Mouse (Mus musculus) hindbrain, embryonic 12.5 days (tissue): ENCODE results near the gene Map3k6. TPM values are rescaled to one million over a fixed set of nuclear protein-coding genes. Genes with fewer than 3 reads are reported as not detected.

Experiments
- ATAC-seq: fragments of 200-750 bp; cut with Nextera tagmentation; 2 replicates; pipeline ENCODE4 v1.8.0; 2017; ENCODE audit warnings: moderate TSS enrichment; ENCODE audit not compliant: low FRiP score
- H3K27ac ChIP-seq: fragments of 300-500 bp; sonication (generic); 2 replicates; pipeline ENCODE4 v1.5.1; 2016; ENCODE audit warnings: mild to moderate bottlenecking
- H3K27me3 ChIP-seq: fragments of 300-500 bp; sonication (generic); 2 replicates; pipeline ENCODE4 v1.6.1; 2016; ENCODE audit warnings: mild to moderate bottlenecking
- H3K36me3 ChIP-seq: fragments of 300-500 bp; sonication (generic); 2 replicates; pipeline ENCODE4 v1.6.1; 2016; ENCODE audit warnings: mild to moderate bottlenecking
- H3K4me1 ChIP-seq: fragments of 300-500 bp; sonication (generic); 2 replicates; pipeline ENCODE4 v1.6.1; 2016
- H3K4me2 ChIP-seq: fragments of 300-500 bp; sonication (generic); replicated peaks from 2 replicates; pipeline ENCODE4 v1.6.1; 2016; ENCODE audit warnings: mild to moderate bottlenecking
- H3K4me3 ChIP-seq: fragments of 300-500 bp; sonication (generic); 2 replicates; pipeline ENCODE4 v1.5.1; 2016; ENCODE audit warnings: mild to moderate bottlenecking
- H3K9ac ChIP-seq: fragments of 300-500 bp; sonication (generic); 2 replicates; pipeline ENCODE4 v1.6.1; 2016; ENCODE audit warnings: mild to moderate bottlenecking, moderate library complexity
- H3K9me3 ChIP-seq: fragments of 300-500 bp; sonication (generic); replicated peaks from 2 replicates; pipeline ENCODE4 v1.6.1; 2016; ENCODE audit warnings: mild to moderate bottlenecking
- WGBS: fragments of 180-500 bp; shearing (Covaris S2); methylation state at CpG from one replicate; pipeline ENCODE4 v1.1.7; 2016; 5-methylcytosine and 5-hydroxymethylcytosine counted together
- polyA plus RNA-seq: library from polyadenylated mRNA; unstranded; fragments of >200 nt; fragmentation: Nextera tagmentation; extraction: Ambion mirVana; gene quantifications from 2 replicates; pipeline ENCODE4 v1.2.1, GENCODE M21; 2016

The Map3k6 gene
- 1.9 and 2.3 TPM in 2 replicates for polyA plus RNA-seq

- no peaks in the 10 kb centered on the region for H3K36me3 ChIP-seq
- H3K27me3 ChIP-seq, result peaks cover 70% of the 10 kb centered on the region
- ATAC-seq, result peak; percentile 20; the same call in 1 of the 2 replicates
- H3K4me1 ChIP-seq, result peaks cover 12% of the 10 kb centered on the region
- 6% methylated on average over 16 of the region's 16 CpGs for WGBS
- peak within 1 kb of the TSS; percentile 82 for H3K4me2 ChIP-seq
- H3K9ac ChIP-seq, result peak within 1 kb of the TSS; percentile 60
- no peak within 1 kb of the TSS for H3K27ac ChIP-seq
- peak within 1 kb of the TSS; percentile 46 for H3K4me3 ChIP-seq
- no peaks in the 10 kb centered on the region for H3K9me3 ChIP-seq
Measured at GRCm38 (mm10) chr4:133240490-133240921, at the start of gene Map3k6. TSS of gene Map3k6 (plus strand) at chr4:133240818.

- peaks cover 58% of the 10 kb centered on the region for H3K36me3 ChIP-seq
- no peak for ATAC-seq
Measured at GRCm38 (mm10) chr4:133194482-133194881, 46.1 kb upstream of the Map3k6 start.

GRCm38 (mm10) chr4:133195014-133195413, 45.6 kb upstream of the Map3k6 start:
- peaks cover 55% of the 10 kb centered on the region for H3K36me3 ChIP-seq
- no peaks in the 10 kb centered on the region for H3K9me3 ChIP-seq
- H3K4me2 ChIP-seq, result no peak overlapping the region
- no peak overlapping the region for H3K9ac ChIP-seq
- 86% methylated on average over 4 of the region's 4 CpGs for WGBS
- peaks cover 41% of the 10 kb centered on the region for H3K4me1 ChIP-seq
- H3K27me3 ChIP-seq, result 0 out of 2 replicates have a peak, but pooled peaks cover 3% of the 10 kb centered on the region
- no peak for ATAC-seq
- no peak overlapping the region for H3K27ac ChIP-seq
- H3K4me3 ChIP-seq, result no peak overlapping the region

More at GRCm38 (mm10) chr4:133194482-133194881, 46.1 kb upstream of the Map3k6 start:
- Histone ChIP-seq H3K27me3 (no peaks in the 10 kb centered on the region), H3K4me1 (peaks cover 35% of the 10 kb centered on the region), H3K9ac (no peak overlapping the region), H3K4me2 (no peak overlapping the region), H3K27ac (no peak overlapping the region), H3K4me3 (no peak overlapping the region), H3K9me3 (no peaks in the 10 kb centered on the region)
- WGBS, result 82% methylated on average over 11 of the region's 11 CpGs

- Histone ChIP-seq H3K36me3 (peaks cover 46% of the 10 kb centered on the region), H3K4me3 (no peak overlapping the region), H3K4me2 (no peak overlapping the region), H3K9ac (no peak overlapping the region), H3K4me1 (peaks cover 52% of the 10 kb centered on the region), H3K27ac (no peak overlapping the region), H3K27me3 (0 out of 2 replicates have a peak, but pooled peaks cover 3% of the 10 kb centered on the region), H3K9me3 (no peaks in the 10 kb centered on the region)
- ATAC-seq, result no peak
- WGBS, result 90% methylated on average over 2 of the region's 2 CpGs
Measured at GRCm38 (mm10) chr4:133196136-133196535, 44.5 kb upstream of the Map3k6 start.

- Histone ChIP-seq H3K27me3 (0 out of 2 replicates have a peak, but pooled peaks cover 3% of the 10 kb centered on the region), H3K9ac (peak overlapping the region; percentile 36), H3K36me3 (peaks cover 38% of the 10 kb centered on the region), H3K9me3 (no peaks in the 10 kb centered on the region), H3K4me1 (peaks cover 55% of the 10 kb centered on the region), H3K27ac (peak overlapping the region; percentile 76), H3K4me3 (no peak overlapping the region), H3K4me2 (no peak overlapping the region)
- WGBS, result 37% methylated on average over 7 of the region's 7 CpGs
- ATAC-seq, result no peak
Measured at GRCm38 (mm10) chr4:133196852-133197251, 43.8 kb upstream of the Map3k6 start.

- WGBS, result 15% methylated on average over 5 of the region's 5 CpGs
- 0 out of 2 replicates have a peak overlapping the region, but pooled peaks have one; percentile 2 for H3K4me2 ChIP-seq
Measured at GRCm38 (mm10) chr4:133197355-133197754, 43.3 kb upstream of the Map3k6 start.

GRCm38 (mm10) chr4:133197801-133198286, 42.8 kb upstream of the Map3k6 start:
- WGBS, result 19% methylated on average over 13 of the region's 13 CpGs
- Histone ChIP-seq H3K27ac (peak overlapping the region; percentile 76), H3K27me3 (0 out of 2 replicates have a peak, but pooled peaks cover 3% of the 10 kb centered on the region), H3K4me1 (peaks cover 55% of the 10 kb centered on the region), H3K4me2 (peak overlapping the region; percentile 2; the same call in 1 of the 2 replicates), H3K9me3 (no peaks in the 10 kb centered on the region), H3K36me3 (peaks cover 30% of the 10 kb centered on the region), H3K9ac (no peak overlapping the region), H3K4me3 (no peak overlapping the region)
- ATAC-seq, result peak; percentile 16; the same call in 1 of the 2 replicates

More at GRCm38 (mm10) chr4:133197355-133197754, 43.3 kb upstream of the Map3k6 start:
- peak; percentile 18; the same call in 1 of the 2 replicates for ATAC-seq
- Histone ChIP-seq H3K9me3 (no peaks in the 10 kb centered on the region), H3K36me3 (peaks cover 35% of the 10 kb centered on the region), H3K27ac (peak overlapping the region; percentile 76), H3K4me1 (peaks cover 55% of the 10 kb centered on the region), H3K4me3 (no peak overlapping the region), H3K27me3 (0 out of 2 replicates have a peak, but pooled peaks cover 3% of the 10 kb centered on the region), H3K9ac (peak overlapping the region; percentile 36)

GRCm38 (mm10) chr4:133198337-133199180, 42.1 kb upstream of the Map3k6 start:
- no peaks in the 10 kb centered on the region for H3K9me3 ChIP-seq
- H3K9ac ChIP-seq, result no peak overlapping the region
- H3K4me3 ChIP-seq, result no peak overlapping the region
- H3K27ac ChIP-seq, result peak overlapping the region; percentile 76
- H3K4me2 ChIP-seq, result no peak overlapping the region
- no peak for ATAC-seq
- H3K36me3 ChIP-seq, result peaks cover 23% of the 10 kb centered on the region
- 15% methylated on average over 19 of the region's 19 CpGs for WGBS
- H3K27me3 ChIP-seq, result 0 out of 2 replicates have a peak, but pooled peaks cover 3% of the 10 kb centered on the region
- peaks cover 57% of the 10 kb centered on the region for H3K4me1 ChIP-seq

- no peak overlapping the region for H3K4me2 ChIP-seq
- no peak for ATAC-seq
- H3K27ac ChIP-seq, result peak overlapping the region; percentile 48
- H3K4me1 ChIP-seq, result peaks cover 67% of the 10 kb centered on the region
- H3K9ac ChIP-seq, result no peak overlapping the region; the same call in 1 of the 2 replicates
- no peak overlapping the region for H3K4me3 ChIP-seq
- 68% methylated on average over 6 of the region's 6 CpGs for WGBS
- H3K36me3 ChIP-seq, result peaks cover 12% of the 10 kb centered on the region
- H3K9me3 ChIP-seq, result no peaks in the 10 kb centered on the region
- H3K27me3 ChIP-seq, result 0 out of 2 replicates have a peak, but pooled peaks cover 3% of the 10 kb centered on the region
Measured at GRCm38 (mm10) chr4:133199743-133200142, 40.9 kb upstream of the Map3k6 start.

- peak overlapping the region; percentile 48 for H3K27ac ChIP-seq
- ATAC-seq, result no peak
Measured at GRCm38 (mm10) chr4:133200343-133200742, 40.3 kb upstream of the Map3k6 start.

GRCm38 (mm10) chr4:133201006-133201771, 39.4 kb upstream of the Map3k6 start:
- Histone ChIP-seq H3K27ac (peak overlapping the region; percentile 48; the same call in 1 of the 2 replicates), H3K4me1 (peaks cover 66% of the 10 kb centered on the region), H3K27me3 (0 out of 2 replicates have a peak, but pooled peaks cover 3% of the 10 kb centered on the region), H3K4me3 (no peak overlapping the region), H3K9ac (no peak overlapping the region), H3K9me3 (no peaks in the 10 kb centered on the region), H3K4me2 (no peak overlapping the region), H3K36me3 (peaks cover 3% of the 10 kb centered on the region; the same call in 1 of the 2 replicates)
- 78% methylated on average over 7 of the region's 8 CpGs for WGBS
- no peak for ATAC-seq

More at GRCm38 (mm10) chr4:133200343-133200742, 40.3 kb upstream of the Map3k6 start:
- Histone ChIP-seq H3K9me3 (no peaks in the 10 kb centered on the region), H3K4me3 (no peak overlapping the region), H3K9ac (peak overlapping the region; percentile 24), H3K4me2 (peak overlapping the region; percentile 9; the same call in 1 of the 2 replicates), H3K27me3 (0 out of 2 replicates have a peak, but pooled peaks cover 3% of the 10 kb centered on the region), H3K4me1 (peaks cover 71% of the 10 kb centered on the region), H3K36me3 (peaks cover 10% of the 10 kb centered on the region; the same call in 1 of the 2 replicates)
- 40% methylated on average over 21 of the region's 21 CpGs for WGBS
